Mouse (Mus musculus) spleen, postnatal 36 days (tissue): ENCODE data around the gene Mcm7.

ENCODE experiments used
- DNase-seq, 2 experiments: peaks; one replicate each; pipeline ENCODE4 v3.0.0; 2022; ENCODE audit warnings: low spot score in 2 of 2, mixed read lengths in 1 of 2

Mcm7 gene

DNA sequence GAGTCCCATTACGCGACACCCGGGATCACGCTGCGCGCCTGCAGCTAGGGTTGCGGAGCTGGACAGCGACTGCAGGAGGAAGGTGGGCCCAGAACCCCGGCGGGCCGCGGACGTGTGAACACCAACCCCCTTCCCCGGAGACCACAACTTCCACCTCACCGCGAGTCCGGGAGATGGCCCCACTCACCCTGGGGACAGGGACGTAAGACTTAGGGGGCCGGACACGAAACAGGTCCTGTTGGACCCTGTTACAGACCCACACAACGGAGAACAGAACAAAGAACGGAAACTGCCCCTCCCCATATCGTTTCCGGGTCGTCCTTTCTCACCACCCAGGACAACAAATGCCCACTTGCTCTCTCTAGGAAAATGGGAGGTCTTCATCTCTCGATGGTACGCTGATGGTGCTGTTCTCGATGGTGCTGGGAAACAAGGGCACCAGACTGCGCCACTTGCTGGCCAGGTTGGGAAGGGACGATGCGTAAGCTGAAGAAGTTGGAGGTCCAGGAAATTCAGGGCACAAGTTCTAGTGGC lies 16.7 kb downstream of the Mcm7 start, which contains the start of gene Zfp113:
Zfp113 (minus strand) TSS at position 302 of the 534 bp plus-strand sequence.
- DNase-seq: peak; percentile 92 to 93

- no peak for DNase-seq
Measured at GRCm38 (mm10) chr5:138154390-138154789, 17.8 kb downstream of the Mcm7 start.

- DNase-seq: no peak
Measured at GRCm38 (mm10) chr5:138138585-138138984, 33.6 kb downstream of the Mcm7 start.

GRCm38 (mm10) chr5:138137935-138138549 lies 34.2 kb downstream of the Mcm7 start:
- peak in 1 of 2 experiments; percentile 22 for DNase-seq

GRCm38 (mm10) chr5:138137257-138137656 lies 35.0 kb downstream of the Mcm7 start:
- no peak for DNase-seq

- DNase-seq: no peak
Measured at GRCm38 (mm10) chr5:138132425-138133064, 39.7 kb downstream of the Mcm7 start.

- no peak for DNase-seq
Measured at GRCm38 (mm10) chr5:138118041-138118440, 54.2 kb downstream of the Mcm7 start.

DNA sequence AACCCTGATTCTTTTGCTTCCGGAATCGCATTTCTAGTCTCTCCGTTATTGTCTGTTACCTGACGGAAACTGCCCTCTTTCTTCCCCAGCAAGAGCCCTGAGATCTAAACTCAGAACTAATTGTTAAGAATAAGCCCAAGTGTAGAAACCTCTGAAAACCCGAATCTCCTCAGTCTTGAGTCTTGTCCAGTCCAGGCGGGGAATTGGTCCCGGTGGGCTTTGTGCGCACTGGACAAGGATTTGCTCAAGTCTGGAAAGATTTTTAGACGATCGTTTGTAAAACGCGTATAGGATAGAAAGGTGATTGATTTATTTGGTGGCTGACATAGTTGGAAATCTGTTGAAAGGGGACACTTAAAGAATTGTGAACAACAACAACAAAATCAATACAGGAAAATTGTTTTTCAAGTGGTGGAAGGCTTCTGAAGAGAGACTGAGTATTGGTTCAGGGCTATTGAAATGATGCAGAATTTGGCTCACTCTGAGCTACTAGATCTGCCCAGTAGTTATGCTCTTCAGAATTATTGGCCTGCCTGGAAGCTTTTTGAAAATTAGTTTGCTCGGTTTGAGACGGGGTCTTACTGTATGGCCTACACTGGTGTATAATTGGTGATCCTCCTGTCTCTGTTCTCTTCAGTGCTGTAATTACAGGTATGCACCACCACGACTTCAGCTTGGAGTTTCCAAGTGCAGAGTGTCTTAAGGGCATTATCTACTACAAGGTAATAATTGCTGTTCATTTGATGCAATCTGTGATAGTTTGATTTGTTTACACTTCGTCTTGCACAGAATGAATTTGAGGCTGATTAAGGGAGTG lies 54.8 kb downstream of the Mcm7 start:
- DNase-seq: no peak

GRCm38 (mm10) chr5:138116255-138117198 lies 55.7 kb downstream of the Mcm7 start, which contains the start of gene Zscan21:
Gene Zscan21, plus strand, starts transcription at chr5:138116903.
- DNase-seq: peak; percentile 81 to 86
